Mouse (Mus musculus): ENCODE results near the gene Ap2a2. TPM values are rescaled to one million over a fixed set of nuclear protein-coding genes. Genes with fewer than 3 reads are reported as not detected.
"Not testable (repeated sequence)": the region's sequence is repeated elsewhere in the genome, so short reads cannot be mapped to it uniquely, and the experiment has no call there.

Ap2a2 gene
- polyA plus RNA-seq, 1 experiment from 2014 or later: 118 TPM

GRCm38 (mm10) chr7:141584048-141584841, 22.3 kb downstream of the Ap2a2 start:
- no peak for ATAC-seq
- Histone ChIP-seq H3K4me1 (ENCODE audit: control insufficient read depth, insufficient read depth, low read depth, low read length) (no peaks in the 10 kb centered on the region), H3K27me3 (replicated peaks; ENCODE audit: control insufficient read depth, insufficient read depth, low read length) (no peaks in the 10 kb centered on the region), H3K9me3 (ENCODE audit: control insufficient read depth, low read length) (no peaks in the 10 kb centered on the region), H3K27ac (ENCODE audit: low read depth, low read length) (no peak overlapping the region), H3K36me3 (ENCODE audit: control insufficient read depth, insufficient read depth, low read length) (peaks cover 5% of the 10 kb centered on the region; the same call in 1 of the 2 replicates), H3K4me2 (ENCODE audit: low read length) (no peak overlapping the region), H3K4me3 (ENCODE audit: low read length) (no peak overlapping the region), H3K9ac (ENCODE audit: low read depth, low read length) (no peak overlapping the region)
- 91% methylated on average over 4 of the region's 5 CpGs for WGBS

DNA sequence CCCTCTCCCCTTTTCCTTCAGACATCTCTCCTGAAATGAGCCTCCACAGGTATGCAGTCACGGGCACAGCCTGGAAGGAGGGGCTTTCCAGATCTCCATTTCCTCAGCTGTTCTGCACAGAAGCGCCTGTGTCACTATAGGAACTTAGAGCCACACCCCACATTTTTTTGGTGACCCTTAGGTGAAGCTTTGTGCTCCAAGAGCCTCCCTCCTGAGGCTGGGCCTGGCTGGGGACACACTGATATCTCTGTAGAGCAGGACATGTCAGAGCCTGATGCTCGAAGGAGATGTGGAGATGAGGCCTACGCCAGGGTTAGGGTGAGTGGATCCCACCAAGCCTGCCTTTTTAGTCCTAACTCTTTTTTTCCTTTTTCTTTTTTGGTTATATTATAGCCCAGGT, 23.3 kb downstream of the Ap2a2 start:
- Histone ChIP-seq H3K4me3 (ENCODE audit: low read length) (no peak overlapping the region), H3K4me2 (ENCODE audit: low read length) (no peak overlapping the region), H3K27ac (ENCODE audit: low read depth, low read length) (no peak overlapping the region), H3K9me3 (ENCODE audit: control insufficient read depth, low read length) (no peaks in the 10 kb centered on the region), H3K27me3 (replicated peaks; ENCODE audit: control insufficient read depth, insufficient read depth, low read length) (no peaks in the 10 kb centered on the region), H3K9ac (ENCODE audit: low read depth, low read length) (no peak overlapping the region), H3K36me3 (ENCODE audit: control insufficient read depth, insufficient read depth, low read length) (peaks cover 5% of the 10 kb centered on the region; the same call in 1 of the 2 replicates), H3K4me1 (ENCODE audit: control insufficient read depth, insufficient read depth, low read depth, low read length) (no peaks in the 10 kb centered on the region)
- 90% methylated on average over 4 of the region's 4 CpGs for WGBS
- ATAC-seq: no peak

GRCm38 (mm10) chr7:141585881-141586280, 23.9 kb downstream of the Ap2a2 start:
- 100% methylated on average over 1 of the region's 1 CpGs for WGBS
- H3K9me3 ChIP-seq (ENCODE audit: control insufficient read depth, low read length): no peaks in the 10 kb centered on the region
- H3K27ac ChIP-seq (ENCODE audit: low read depth, low read length): no peak overlapping the region
- ATAC-seq: no peak
- no peak overlapping the region for H3K4me2 ChIP-seq (ENCODE audit: low read length)
- H3K36me3 ChIP-seq (ENCODE audit: control insufficient read depth, insufficient read depth, low read length): peaks cover 7% of the 10 kb centered on the region; the same call in 1 of the 2 replicates
- no peak overlapping the region for H3K9ac ChIP-seq (ENCODE audit: low read depth, low read length)
- H3K27me3 ChIP-seq (replicated peaks; ENCODE audit: control insufficient read depth, insufficient read depth, low read length): no peaks in the 10 kb centered on the region
- H3K4me3 ChIP-seq (ENCODE audit: low read length): no peak overlapping the region
- H3K4me1 ChIP-seq (ENCODE audit: control insufficient read depth, insufficient read depth, low read depth, low read length): no peaks in the 10 kb centered on the region

GRCm38 (mm10) chr7:141588890-141589289, 26.9 kb downstream of the Ap2a2 start:
- WGBS: 95% methylated on average over 6 of the region's 6 CpGs
- Histone ChIP-seq H3K4me3 (ENCODE audit: low read length) (no peak overlapping the region), H3K4me1 (ENCODE audit: control insufficient read depth, insufficient read depth, low read depth, low read length) (no peaks in the 10 kb centered on the region), H3K9ac (ENCODE audit: low read depth, low read length) (no peak overlapping the region), H3K27me3 (replicated peaks; ENCODE audit: control insufficient read depth, insufficient read depth, low read length) (no peaks in the 10 kb centered on the region), H3K36me3 (ENCODE audit: control insufficient read depth, insufficient read depth, low read length) (peaks cover 7% of the 10 kb centered on the region; the same call in 1 of the 2 replicates), H3K9me3 (ENCODE audit: control insufficient read depth, low read length) (no peaks in the 10 kb centered on the region), H3K4me2 (ENCODE audit: low read length) (no peak overlapping the region), H3K27ac (ENCODE audit: low read depth, low read length) (no peak overlapping the region)
- no peak for ATAC-seq

DNA sequence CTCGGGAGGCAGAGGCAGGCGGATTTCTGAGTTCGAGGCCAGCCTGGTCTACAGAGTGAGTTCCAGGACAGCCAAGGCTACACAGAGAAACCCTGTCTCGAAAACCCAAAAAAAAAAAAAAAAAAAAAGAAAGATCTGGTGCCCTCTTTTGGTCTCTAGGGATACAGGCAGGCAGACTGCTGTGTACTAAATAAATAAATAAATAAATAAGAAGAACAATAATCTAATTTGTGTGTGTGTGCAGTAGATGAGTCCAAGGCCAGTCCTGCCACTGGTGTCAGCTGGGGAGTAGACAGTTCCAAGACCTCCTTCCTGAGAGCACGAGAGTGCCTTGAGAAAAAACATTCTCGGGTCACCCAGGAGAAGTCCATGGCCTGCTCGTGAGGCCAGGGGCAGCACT, 28.3 kb downstream of the Ap2a2 start:
- not testable (repeated sequence) for H3K27ac ChIP-seq (ENCODE audit: low read depth, low read length); H3K4me3 ChIP-seq (ENCODE audit: low read length); H3K4me1 ChIP-seq (ENCODE audit: control insufficient read depth, insufficient read depth, low read depth, low read length); H3K36me3 ChIP-seq (ENCODE audit: control insufficient read depth, insufficient read depth, low read length); ATAC-seq; H3K27me3 ChIP-seq (replicated peaks; ENCODE audit: control insufficient read depth, insufficient read depth, low read length); H3K4me2 ChIP-seq (ENCODE audit: low read length); H3K9me3 ChIP-seq (ENCODE audit: control insufficient read depth, low read length); H3K9ac ChIP-seq (ENCODE audit: low read depth, low read length)
- 96% methylated on average over 6 of the region's 7 CpGs for WGBS

- Histone ChIP-seq H3K9ac (ENCODE audit: low read depth, low read length) (no peak overlapping the region), H3K36me3 (ENCODE audit: control insufficient read depth, insufficient read depth, low read length) (peaks cover 7% of the 10 kb centered on the region; the same call in 1 of the 2 replicates), H3K4me2 (ENCODE audit: low read length) (no peak overlapping the region), H3K4me1 (ENCODE audit: control insufficient read depth, insufficient read depth, low read depth, low read length) (no peaks in the 10 kb centered on the region), H3K27me3 (replicated peaks; ENCODE audit: control insufficient read depth, insufficient read depth, low read length) (no peaks in the 10 kb centered on the region), H3K4me3 (ENCODE audit: low read length) (no peak overlapping the region), H3K9me3 (ENCODE audit: control insufficient read depth, low read length) (no peaks in the 10 kb centered on the region), H3K27ac (ENCODE audit: low read depth, low read length) (no peak overlapping the region)
- ATAC-seq: no peak
- WGBS: 95% methylated on average over 8 of the region's 8 CpGs
Observed at GRCm38 (mm10) chr7:141590959-141591358, 29.0 kb downstream of the Ap2a2 start.

- no peak overlapping the region for H3K27ac ChIP-seq (ENCODE audit: low read depth, low read length)
- no peaks in the 10 kb centered on the region for H3K9me3 ChIP-seq (ENCODE audit: control insufficient read depth, low read length)
- peaks cover 7% of the 10 kb centered on the region; the same call in 1 of the 2 replicates for H3K36me3 ChIP-seq (ENCODE audit: control insufficient read depth, insufficient read depth, low read length)
- H3K9ac ChIP-seq (ENCODE audit: low read depth, low read length): no peak overlapping the region
- H3K4me2 ChIP-seq (ENCODE audit: low read length): no peak overlapping the region
- H3K27me3 ChIP-seq (replicated peaks; ENCODE audit: control insufficient read depth, insufficient read depth, low read length): no peaks in the 10 kb centered on the region
- H3K4me3 ChIP-seq (ENCODE audit: low read length): no peak overlapping the region
- H3K4me1 ChIP-seq (ENCODE audit: control insufficient read depth, insufficient read depth, low read depth, low read length): no peaks in the 10 kb centered on the region
- WGBS: 100% methylated on average over 1 of the region's 1 CpGs
- no peak for ATAC-seq
Observed at GRCm38 (mm10) chr7:141592096-141592495, 30.1 kb downstream of the Ap2a2 start.

DNA sequence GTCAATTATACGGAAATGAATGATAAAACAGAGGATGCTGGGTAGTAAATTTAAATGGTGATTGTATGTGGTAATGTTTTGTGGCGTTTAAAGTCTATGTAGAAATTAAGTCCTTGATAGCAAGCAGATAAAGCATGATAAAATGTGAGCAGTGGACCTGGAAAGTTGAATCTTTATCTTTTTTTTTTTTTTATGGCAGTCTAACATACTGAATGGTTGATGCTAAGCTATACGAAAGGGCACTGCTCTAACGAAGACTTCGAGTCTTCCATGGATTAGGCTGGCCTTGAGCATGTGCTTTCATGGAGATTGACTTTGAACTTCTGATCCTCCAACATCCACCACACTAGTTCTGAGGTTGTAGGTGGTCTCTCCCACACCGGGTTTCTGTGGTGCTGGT, 31.1 kb downstream of the Ap2a2 start:
- Histone ChIP-seq H3K27me3 (replicated peaks; ENCODE audit: control insufficient read depth, insufficient read depth, low read length) (no peaks in the 10 kb centered on the region), H3K4me2 (ENCODE audit: low read length) (no peak overlapping the region), H3K36me3 (ENCODE audit: control insufficient read depth, insufficient read depth, low read length) (peaks cover 11% of the 10 kb centered on the region), H3K9ac (ENCODE audit: low read depth, low read length) (no peak overlapping the region), H3K27ac (ENCODE audit: low read depth, low read length) (no peak overlapping the region), H3K4me1 (ENCODE audit: control insufficient read depth, insufficient read depth, low read depth, low read length) (no peaks in the 10 kb centered on the region), H3K9me3 (ENCODE audit: control insufficient read depth, low read length) (no peaks in the 10 kb centered on the region), H3K4me3 (ENCODE audit: low read length) (no peak overlapping the region)
- WGBS: 95% methylated on average over 6 of the region's 6 CpGs
- no peak for ATAC-seq

- Histone ChIP-seq H3K4me2 (ENCODE audit: low read length) (no peak overlapping the region), H3K9ac (ENCODE audit: low read depth, low read length) (no peak overlapping the region), H3K27ac (ENCODE audit: low read depth, low read length) (no peak overlapping the region), H3K4me3 (ENCODE audit: low read length) (no peak overlapping the region), H3K36me3 (ENCODE audit: control insufficient read depth, insufficient read depth, low read length) (peaks cover 21% of the 10 kb centered on the region), H3K27me3 (replicated peaks; ENCODE audit: control insufficient read depth, insufficient read depth, low read length) (no peaks in the 10 kb centered on the region), H3K9me3 (ENCODE audit: control insufficient read depth, low read length) (no peaks in the 10 kb centered on the region), H3K4me1 (ENCODE audit: control insufficient read depth, insufficient read depth, low read depth, low read length) (no peaks in the 10 kb centered on the region)
- no peak for ATAC-seq
- WGBS: 90% methylated on average over 1 of the region's 1 CpGs
Observed at GRCm38 (mm10) chr7:141596971-141597370, 35.0 kb downstream of the Ap2a2 start.
